Mouse (Mus musculus) embryonic fibroblast, embryonic 13.5 days (primary cell): ENCODE measurements around the gene Unc119b. TPM values are rescaled to one million over a fixed set of nuclear protein-coding genes. Genes with fewer than 3 reads are reported as not detected.

ENCODE experiments used
- H3K27ac ChIP-seq: 2 replicates; pipeline ENCODE4 v1.5.1; 2012; ENCODE audit warnings: low read length, control low read depth, inconsistent platforms; ENCODE audit not compliant: insufficient read depth
- H3K4me1 ChIP-seq: 2 replicates; pipeline ENCODE4 v1.6.1; 2011; ENCODE audit warnings: low read length; ENCODE audit not compliant: control insufficient read depth, insufficient read depth
- H3K4me3 ChIP-seq: 2 replicates; pipeline ENCODE4 v1.5.1; 2011; ENCODE audit warnings: mild to moderate bottlenecking, control low read depth, low read length; ENCODE audit not compliant: insufficient read depth
- CTCF ChIP-seq: IDR thresholded peaks from 2 replicates; pipeline ENCODE4 v1.5.1; 2011; ENCODE audit warnings: mild to moderate bottlenecking, control low read depth, low read length, moderate library complexity, borderline replicate concordance; ENCODE audit not compliant: insufficient read depth
- POLR2A ChIP-seq: IDR thresholded peaks from 2 replicates; pipeline ENCODE4 v1.6.1; 2011; ENCODE audit warnings: low read depth, mild to moderate bottlenecking, control low read depth, low read length, moderate library complexity
- polyA plus RNA-seq: library from polyadenylated mRNA; stranded (reverse); fragments of >200 nt; gene quantifications from 2 replicates; pipeline ENCODE4 v1.2.4, GENCODE M21; 2011; ENCODE audit warnings: low read depth; ENCODE audit not compliant: missing spikeins, insufficient read length

Unc119b gene
- polyA plus RNA-seq = 18.6 and 19.8 TPM in 2 replicates

DNA sequence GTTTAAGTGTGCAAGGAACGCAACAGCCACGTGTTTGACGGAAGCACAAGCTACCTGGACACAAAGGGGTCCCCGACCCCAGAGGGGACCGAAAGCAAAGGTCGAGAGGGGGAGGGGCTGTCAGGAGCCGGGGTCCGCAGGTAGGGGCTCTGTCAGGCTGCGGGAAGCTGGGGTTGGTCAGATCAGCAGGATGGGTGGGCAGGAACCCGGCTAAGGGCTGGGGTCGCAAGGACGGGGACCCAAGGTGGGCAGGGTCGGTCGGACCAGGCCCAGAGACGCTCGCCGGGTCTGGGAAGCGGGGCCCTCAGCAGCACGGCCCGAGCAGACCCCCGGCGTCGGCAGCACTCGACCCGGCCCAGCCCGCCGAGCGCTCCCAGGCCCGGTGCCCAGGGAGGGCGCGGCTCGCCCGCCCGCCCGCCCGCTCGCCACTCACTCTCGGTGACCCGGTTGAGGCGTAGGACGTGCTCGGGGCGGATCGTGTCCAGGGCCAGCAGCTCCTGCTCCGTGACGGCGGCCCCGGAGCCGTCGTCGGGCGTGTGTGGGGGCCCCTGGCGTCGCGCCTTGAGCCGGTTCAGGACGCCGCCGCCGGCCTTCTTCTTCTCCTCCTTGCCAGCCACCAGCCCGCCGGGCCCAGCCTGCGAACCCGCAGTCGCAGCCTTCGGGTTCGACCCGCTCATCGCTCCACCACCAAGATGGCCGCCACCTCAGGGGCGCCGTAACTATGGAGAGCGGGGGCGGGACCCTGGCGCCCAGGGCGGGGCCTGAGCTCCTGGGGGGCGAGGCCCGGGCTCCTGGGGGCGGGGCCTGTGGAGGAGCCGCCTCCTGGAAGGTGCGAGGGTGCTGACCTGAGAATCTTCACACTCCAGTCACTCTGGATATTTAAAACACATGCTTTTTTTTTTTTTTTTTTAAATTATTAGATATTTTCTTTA is at the start of gene Unc119b:
Gene Unc119b (minus strand): TSS at position 742 of the 932 bp plus-strand sequence.
- TF ChIP-seq CTCF (no peak), POLR2A (peak; percentile 69)
- H3K27ac ChIP-seq = no peak within 1 kb of the TSS
- no peaks in the 10 kb centered on the region for H3K4me1 ChIP-seq
- peak within 1 kb of the TSS; percentile 91 for H3K4me3 ChIP-seq

DNA sequence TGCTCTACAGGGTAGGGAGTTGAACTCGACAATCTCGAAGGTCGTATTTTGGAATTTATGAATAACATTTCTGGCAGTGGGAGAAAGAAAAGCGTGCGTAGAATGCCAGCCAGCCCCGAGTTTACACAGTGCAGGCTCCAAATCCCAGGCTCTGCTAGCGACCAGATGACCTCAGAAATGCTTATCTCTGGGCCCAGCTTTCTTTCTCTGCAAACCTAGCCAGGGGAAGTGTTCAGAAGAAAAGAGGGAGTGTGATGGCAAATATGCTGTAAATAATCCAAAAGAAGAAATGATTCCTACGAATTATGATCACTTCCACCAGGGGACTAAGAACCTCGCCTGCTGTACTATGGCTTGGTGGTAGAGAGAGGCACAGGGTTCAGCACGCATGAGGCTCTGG is 48.7 kb upstream of the Unc119b start:
- Histone ChIP-seq H3K27ac (no peak overlapping the region), H3K4me1 (0 out of 2 replicates have a peak, but pooled peaks cover 2% of the 10 kb centered on the region)
- TF ChIP-seq POLR2A = no peak
- TF ChIP-seq CTCF = no peak

DNA sequence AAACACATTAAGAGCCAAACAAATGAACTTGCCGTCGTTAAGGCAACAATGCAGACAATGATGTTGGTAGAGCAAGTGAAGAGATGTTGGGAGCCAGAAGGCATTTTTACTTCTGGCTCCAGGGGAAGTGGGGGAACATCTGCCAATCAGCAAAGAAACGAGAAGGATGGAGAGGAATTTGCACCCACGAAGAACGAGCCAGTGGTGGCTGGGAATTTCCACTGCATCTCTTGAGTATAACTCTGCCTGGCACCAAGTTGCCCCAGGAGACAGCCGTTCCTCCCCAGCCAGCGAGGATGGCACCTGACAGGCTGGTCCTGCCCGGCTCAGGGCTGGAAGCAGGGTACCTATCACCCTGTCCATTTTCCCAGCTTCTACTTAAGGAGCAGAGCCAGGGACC is 48.1 kb upstream of the Unc119b start:
- TF ChIP-seq POLR2A (no peak), CTCF (no peak)
- Histone ChIP-seq H3K27ac (no peak overlapping the region), H3K4me1 (0 out of 2 replicates have a peak, but pooled peaks cover 2% of the 10 kb centered on the region), H3K4me3 (no peak overlapping the region)

More for the DNA sequence above, 48.7 kb upstream of the Unc119b start:
- H3K4me3 ChIP-seq = no peak overlapping the region

DNA sequence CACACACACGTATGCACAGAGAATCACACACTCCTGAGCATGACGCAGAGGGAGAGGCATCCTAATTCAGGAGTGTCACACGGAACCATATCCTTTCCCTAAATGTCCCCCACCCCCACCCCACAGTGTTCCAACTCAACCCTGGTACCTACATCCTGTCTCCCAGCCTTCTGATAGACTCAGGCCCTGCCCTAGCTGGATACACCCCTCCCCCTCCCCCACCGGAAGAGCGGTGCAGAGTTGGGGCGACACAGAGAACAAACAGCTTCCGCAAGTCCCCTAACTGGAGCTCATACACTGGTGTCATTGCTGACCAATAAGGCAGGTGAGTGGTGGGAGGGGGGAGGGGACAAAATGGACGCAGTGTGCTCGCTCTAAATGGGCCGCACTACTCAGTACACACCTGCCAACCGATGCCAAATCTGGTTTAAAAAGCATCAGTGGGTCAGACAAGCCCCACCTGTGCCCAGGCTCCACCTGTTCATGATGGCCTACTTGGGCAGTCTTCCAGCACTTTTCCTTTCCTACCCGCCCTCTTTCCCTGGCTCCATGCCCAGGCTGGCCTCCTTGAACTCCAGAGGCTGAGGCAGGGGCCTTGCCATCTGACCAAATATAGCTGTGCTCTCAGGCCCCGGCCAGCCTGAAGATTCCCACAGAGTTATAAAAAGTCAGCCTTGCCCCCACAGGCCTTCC is 46.6 kb upstream of the Unc119b start:
- no peak overlapping the region for H3K27ac ChIP-seq
- H3K4me1 ChIP-seq = no peaks in the 10 kb centered on the region
- TF ChIP-seq POLR2A (no peak), CTCF (no peak)
- H3K4me3 ChIP-seq = no peak overlapping the region

GRCm38 (mm10) chr5:115179596-115179995 is 44.8 kb upstream of the Unc119b start:
- no peak overlapping the region for H3K4me3 ChIP-seq

GRCm38 (mm10) chr5:115177866-115178265 is 43.1 kb upstream of the Unc119b start:
- Histone ChIP-seq H3K4me1 (no peaks in the 10 kb centered on the region), H3K4me3 (no peak overlapping the region), H3K27ac (no peak overlapping the region)
- TF ChIP-seq CTCF (no peak), POLR2A (no peak)

More at GRCm38 (mm10) chr5:115179596-115179995, 44.8 kb upstream of the Unc119b start:
- TF ChIP-seq CTCF (no peak), POLR2A (no peak)
- Histone ChIP-seq H3K4me1 (no peaks in the 10 kb centered on the region), H3K27ac (no peak overlapping the region)

DNA sequence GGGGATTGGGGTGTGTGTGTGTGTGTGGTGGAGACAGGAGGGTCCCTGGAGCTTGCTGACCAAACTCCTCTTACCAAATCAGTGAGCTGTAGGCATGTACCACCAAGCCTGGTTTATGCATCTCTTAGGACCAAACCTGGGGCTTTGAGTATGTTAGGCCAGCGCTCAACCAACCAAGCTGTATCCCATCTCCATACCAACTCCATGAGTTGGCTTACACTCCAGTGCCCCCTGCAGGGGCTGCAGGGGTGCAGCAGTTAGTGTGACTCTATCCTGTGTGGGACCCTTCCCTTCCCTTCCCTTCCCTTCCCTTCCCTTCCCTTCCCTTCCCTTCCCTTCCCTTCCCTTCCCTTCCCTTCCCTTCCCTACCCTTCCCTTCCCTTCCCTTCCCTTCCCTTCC is 39.8 kb upstream of the Unc119b start:
- TF ChIP-seq CTCF (no peak), POLR2A (no peak)
- Histone ChIP-seq H3K4me1 (no peaks in the 10 kb centered on the region), H3K27ac (no peak overlapping the region), H3K4me3 (no peak overlapping the region)

- H3K27ac ChIP-seq = no peak overlapping the region
- no peaks in the 10 kb centered on the region for H3K4me1 ChIP-seq
- TF ChIP-seq CTCF = no peak
- no peak for TF ChIP-seq POLR2A
- no peak overlapping the region for H3K4me3 ChIP-seq
Observed at GRCm38 (mm10) chr5:115170150-115170549, 35.4 kb upstream of the Unc119b start.

DNA sequence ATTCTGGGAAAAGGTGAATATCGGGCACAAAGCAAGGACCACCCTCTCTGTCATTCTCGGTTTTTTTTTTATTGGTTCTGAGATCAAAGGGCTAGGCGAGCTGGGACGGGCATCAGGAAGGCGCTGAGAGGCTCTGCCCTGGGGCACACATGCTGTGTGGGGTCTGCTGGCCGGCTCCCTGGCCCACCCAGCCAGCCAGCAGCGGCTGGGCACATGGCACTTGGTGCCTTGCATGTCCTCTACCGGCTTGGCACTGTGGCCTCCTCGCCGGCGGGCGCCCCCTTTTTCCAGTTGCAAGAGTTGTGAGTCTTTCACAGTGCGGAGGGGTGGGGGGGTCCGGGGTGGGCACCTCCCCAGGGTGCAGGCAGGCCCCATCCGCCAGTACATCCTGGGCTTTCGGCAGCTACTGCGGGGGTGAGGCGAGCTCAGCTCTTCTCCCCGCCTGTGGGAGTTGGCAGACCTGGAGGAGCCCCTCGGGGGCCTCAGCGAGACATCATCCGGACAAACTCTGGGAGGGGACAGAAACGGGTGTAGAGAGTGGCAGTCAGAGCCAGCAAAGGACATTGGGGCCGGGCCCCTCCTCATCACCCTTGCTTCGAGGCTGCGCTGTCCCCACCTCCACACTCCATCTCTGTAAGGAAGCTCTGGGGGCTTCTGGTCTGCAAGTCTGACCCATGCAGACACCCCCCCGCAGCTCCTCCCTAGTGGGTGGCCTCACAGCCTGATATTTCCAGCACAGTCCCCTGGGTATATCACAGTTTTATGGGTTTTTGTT is 34.1 kb upstream of the Unc119b start:
- Histone ChIP-seq H3K27ac (no peak overlapping the region), H3K4me3 (no peak overlapping the region), H3K4me1 (no peaks in the 10 kb centered on the region)
- TF ChIP-seq CTCF (no peak), POLR2A (no peak)
